ENCODE assay signal across 33 mouse cellular contexts in the genomic region with DNA sequence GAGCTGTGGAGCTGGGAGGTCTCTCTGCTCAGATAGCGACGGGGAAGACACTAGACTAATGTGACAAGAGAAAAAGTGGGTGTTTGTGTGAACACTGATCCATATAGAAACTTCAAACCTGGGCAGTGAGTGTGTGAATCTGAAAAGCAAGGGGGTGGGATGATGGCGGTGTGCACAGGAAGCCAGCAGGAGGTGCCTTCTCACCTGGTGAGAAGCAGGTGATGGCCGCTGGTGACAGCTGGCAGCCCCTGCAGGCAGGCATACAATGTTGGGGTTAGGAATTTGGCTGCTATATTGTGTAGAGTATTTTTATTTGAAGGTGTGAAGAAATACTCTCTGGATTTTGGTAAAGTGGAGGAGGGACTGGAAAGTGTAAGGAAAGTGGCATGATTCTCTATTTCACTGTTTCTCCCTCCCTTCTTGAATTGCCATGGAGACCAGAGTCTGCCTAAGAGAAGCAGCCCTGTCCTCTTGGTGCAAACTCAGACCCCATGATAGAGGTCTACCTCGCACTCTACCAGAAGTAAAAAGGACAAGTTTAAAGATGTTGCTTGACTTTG. TPM values are rescaled to one million over a fixed set of nuclear protein-coding genes. Genes with fewer than 3 reads are reported as not detected.
DNase-seq lines count a peak whose midpoint lies in the region; ATAC-seq and TF ChIP-seq lines count a peak whose summit lies in the region.
"Had no signal": no experiment of that assay in that cellular context is flagged by ENCODE, and none has a peak within 500 bp of the region (broad histone marks: within the 10 kb centered on the region; RNA-seq: fewer than 3 reads in every experiment).

No protein-coding gene starts in this region.

- intact Hi-C loops in left cerebral cortex, postnatal 4 days (cut with DNase I): no loop called here

- H3K9me3 ChIP-seq in hindbrain, embryonic 14.5 days (ENCODE audit: control insufficient read depth, low read length): no peaks in the 10 kb centered on the region
- H3K9me3 ChIP-seq: embryonic facial prominence, embryonic 13.5 days; heart, embryonic 12.5 days; hindbrain, embryonic 13.5 days; limb, embryonic 13.5 days; liver, embryonic 15.5 days had no signal

- ATAC-seq in hindbrain, embryonic 14.5 days (ENCODE audit: low FRiP score): no peak
- ATAC-seq: activated CD4-positive, CD25-positive, alpha-beta regulatory T cell, adult 4 months; forebrain, postnatal 0 days; intestine, embryonic 16.5 days; Patski had no signal

- 0 out of 2 replicates have a peak, but pooled peaks have one; percentile 8 for TF ChIP-seq CTCF in small intestine, adult 2 months (IDR thresholded peaks at IDR 0.05; ENCODE audit: extremely low read depth, insufficient read length, insufficient replicate concordance, low read depth, low read length)

- H3K36me3 ChIP-seq in small intestine, adult 2 months (ENCODE audit: control insufficient read depth, insufficient read depth, low read length): no peaks in the 10 kb centered on the region
- no peaks in the 10 kb centered on the region for H3K36me3 ChIP-seq in hindbrain, embryonic 14.5 days (replicated peaks; ENCODE audit: control insufficient read depth, insufficient read depth)
- H3K36me3 ChIP-seq: embryonic facial prominence, embryonic 13.5 days; heart, embryonic 12.5 days; hindbrain, embryonic 13.5 days; limb, embryonic 13.5 days; liver, embryonic 15.5 days had no signal

- H3K9ac ChIP-seq in hindbrain, embryonic 14.5 days: no peak overlapping the region
- H3K9ac ChIP-seq: embryonic facial prominence, embryonic 13.5 days; forebrain, postnatal 0 days; heart, embryonic 12.5 days; hindbrain, embryonic 13.5 days; limb, embryonic 13.5 days; liver, embryonic 15.5 days had no signal

- peaks cover 12% of the 10 kb centered on the region for H3K27me3 ChIP-seq in small intestine, adult 2 months (ENCODE audit: control insufficient read depth, insufficient read depth, low read length)
- H3K27me3 ChIP-seq in hindbrain, embryonic 14.5 days (ENCODE audit: control insufficient read depth, insufficient read depth, low read length): no peaks in the 10 kb centered on the region

- H3K27ac ChIP-seq in small intestine, adult 2 months (ENCODE audit: insufficient read depth, low read depth, low read length): no peak overlapping the region
- no peak overlapping the region for H3K27ac ChIP-seq in hindbrain, embryonic 14.5 days
- H3K27ac ChIP-seq: embryonic facial prominence, embryonic 13.5 days; hindbrain, embryonic 13.5 days; layer of hippocampus, adult 2 months; limb, embryonic 13.5 days; liver, embryonic 15.5 days had no signal

- no peak for TF ChIP-seq POLR2A in small intestine, adult 2 months (IDR thresholded peaks at IDR 0.05; ENCODE audit: low read depth, low read length)

- no peak overlapping the region for H3K4me3 ChIP-seq in small intestine, adult 2 months (ENCODE audit: low read depth, low read length)
- no peak overlapping the region for H3K4me3 ChIP-seq in hindbrain, embryonic 14.5 days (replicated peaks; ENCODE audit: low read length)
- H3K4me3 ChIP-seq: embryonic facial prominence, embryonic 13.5 days; heart, embryonic 12.5 days; hindbrain, embryonic 13.5 days; layer of hippocampus, adult 2 months; limb, embryonic 13.5 days; liver, embryonic 15.5 days; megakaryocyte, embryonic 14.5 days had no signal

- no peaks in the 10 kb centered on the region for H3K4me1 ChIP-seq in small intestine, adult 2 months (ENCODE audit: control insufficient read depth, insufficient read depth, insufficient read length, low read length)
- no peaks in the 10 kb centered on the region for H3K4me1 ChIP-seq in hindbrain, embryonic 14.5 days (replicated peaks; ENCODE audit: control insufficient read depth, insufficient read depth, low read length)
- H3K4me1 ChIP-seq: embryonic facial prominence, embryonic 13.5 days; heart, embryonic 12.5 days; hindbrain, embryonic 13.5 days; limb, embryonic 13.5 days; liver, embryonic 15.5 days had no signal

- WGBS in small intestine, adult 2 months: 54% methylated on average over 5 of the region's 5 CpGs
- WGBS in hindbrain, embryonic 14.5 days: 72% methylated on average over 5 of the region's 5 CpGs

- no peak overlapping the region for H3K4me2 ChIP-seq in hindbrain, embryonic 14.5 days (replicated peaks)
- H3K4me2 ChIP-seq: embryonic facial prominence, embryonic 13.5 days; heart, embryonic 12.5 days; hindbrain, embryonic 13.5 days; limb, embryonic 13.5 days; liver, embryonic 15.5 days had no signal

- DNase-seq in left cerebral cortex, adult 18-20 months (ENCODE audit: low spot score in 2 of 2): peak; percentile 3 to 5
- DNase-seq in left cerebral cortex, postnatal 4 days: no peak
- DNase-seq in right cerebral cortex, adult 2 months (ENCODE audit: low spot score in 2 of 2): peak; percentile 8 to 20
- no peak for DNase-seq in right cerebral cortex, postnatal 4 days
- peak; percentile 62 for DNase-seq in brain, adult 2 months (ENCODE audit: low read depth, low spot score)
- DNase-seq in hindbrain, embryonic 14.5 days (ENCODE audit: low spot score): no peak
- no peak for DNase-seq in kidney, postnatal 25 days
- DNase-seq: adrenal gland, postnatal 14 days; cerebellum, adult 11-12 months; cerebellum, postnatal 14 days; forebrain, postnatal 0 days; gastrocnemius, postnatal 10 days; heart, adult 11 months; layer of hippocampus, postnatal 36 days; lung, postnatal 10 days; midbrain, embryonic 14.5 days had no signal

RNA-seq across cellular contexts. Expression of gene Kif22, which starts 12.8 kb away (rescaled TPM):
- total RNA-seq in left cerebral cortex, adult 18-20 months (2021): 1 to 10 TPM; 3.6 to 5.7 TPM
- total RNA-seq in left cerebral cortex, postnatal 4 days (2021): 10 to 100 TPM; 10.4 to 12.5 TPM
- 3.7 and 5.8 TPM in 2 replicates for polyA plus RNA-seq in small intestine, adult 2 months (2012; rRNA removed)
- 20.3 and 24.6 TPM in 2 replicates for polyA plus RNA-seq in hindbrain, embryonic 14.5 days (2014; fragmentation: Nextera tagmentation; extraction: Ambion mirVana)

RNA-seq across cellular contexts. Expression of gene Maz, which starts 28.3 kb away (rescaled TPM):
- total RNA-seq in left cerebral cortex, adult 18-20 months (2021): 100 to 1,000 TPM; 205 to 207 TPM
- total RNA-seq in left cerebral cortex, postnatal 4 days (2021): 100 to 1,000 TPM; 322 to 334 TPM
- 103 and 248 TPM in 2 replicates for polyA plus RNA-seq in small intestine, adult 2 months (2012; rRNA removed)
- 68.6 and 73.1 TPM in 2 replicates for polyA plus RNA-seq in hindbrain, embryonic 14.5 days (2014; fragmentation: Nextera tagmentation; extraction: Ambion mirVana)

RNA-seq across cellular contexts. Expression of gene Zg16, which starts 32.0 kb away (rescaled TPM):
- not detected for total RNA-seq in left cerebral cortex, adult 18-20 months (2021)
- total RNA-seq in left cerebral cortex, postnatal 4 days (2021): not detected
- 4,647 and 5,350 TPM in 2 replicates for polyA plus RNA-seq in small intestine, adult 2 months (2012; rRNA removed)
- polyA plus RNA-seq in hindbrain, embryonic 14.5 days (2014; fragmentation: Nextera tagmentation; extraction: Ambion mirVana): not detected in 2 replicates
- total RNA-seq: adrenal gland, postnatal 14 days; ES-E14; forebrain, postnatal 0 days; gastrocnemius, postnatal 10 days; heart, postnatal 25 days; layer of hippocampus, adult 2 months; layer of hippocampus, postnatal 36 days had no signal
- polyA plus RNA-seq: activated CD4-positive, CD25-positive, alpha-beta regulatory T cell, adult 4 months; C2C12; embryonic facial prominence, embryonic 13.5 days; forebrain, postnatal 0 days; heart, embryonic 12.5 days; hindbrain, embryonic 13.5 days; kidney, embryonic 16.5 days; limb, embryonic 13.5 days; midbrain, embryonic 14.5 days; neural tube, embryonic 14.5 days; Patski; stomach, embryonic 14.5 days had no signal

RNA-seq across cellular contexts. Expression of gene Prrt2, which starts 34.1 kb away (rescaled TPM):
- total RNA-seq in left cerebral cortex, adult 18-20 months (2021): 100 to 1,000 TPM; 202 to 211 TPM
- 100 to 1,000 TPM; 132 to 136 TPM for total RNA-seq in left cerebral cortex, postnatal 4 days (2021)
- 1.3 and 2.7 TPM in 2 replicates for polyA plus RNA-seq in small intestine, adult 2 months (2012; rRNA removed)
- 46.7 and 57.0 TPM in 2 replicates for polyA plus RNA-seq in hindbrain, embryonic 14.5 days (2014; fragmentation: Nextera tagmentation; extraction: Ambion mirVana)

RNA-seq across cellular contexts. Expression of gene Gm42742, which starts 34.2 kb away (rescaled TPM):
- 10 to 100 TPM; 45.7 to 55.3 TPM for total RNA-seq in left cerebral cortex, adult 18-20 months (2021)
- 10 to 100 TPM; 36.7 to 48.6 TPM for total RNA-seq in left cerebral cortex, postnatal 4 days (2021)
- polyA plus RNA-seq in small intestine, adult 2 months (2012; rRNA removed): 9.5 and 26.4 TPM in 2 replicates
- 51.9 and 52.3 TPM in 2 replicates for polyA plus RNA-seq in hindbrain, embryonic 14.5 days (2014; fragmentation: Nextera tagmentation; extraction: Ambion mirVana)

Comparison
In these comparisons a context has a peak if more than half of its experiments do, and no peak if none do; other contexts are left out.
1. DNase-seq: peak in left cerebral cortex, adult 18-20 months (2 of 2), right cerebral cortex, adult 2 months (2 of 2) and brain, adult 2 months (single experiment); none in left cerebral cortex, postnatal 4 days (single experiment), right cerebral cortex, postnatal 4 days (single experiment), hindbrain, embryonic 14.5 days (single experiment) and kidney, postnatal 25 days (0 of 2).